Mouse (Mus musculus): Measurements from ENCODE around the gene Zfand3. TPM values are rescaled to one million over a fixed set of nuclear protein-coding genes. Genes with fewer than 3 reads are reported as not detected.

The Zfand3 gene
- polyA plus RNA-seq, 1 experiment from 2014 or later: 46.2 TPM

DNA sequence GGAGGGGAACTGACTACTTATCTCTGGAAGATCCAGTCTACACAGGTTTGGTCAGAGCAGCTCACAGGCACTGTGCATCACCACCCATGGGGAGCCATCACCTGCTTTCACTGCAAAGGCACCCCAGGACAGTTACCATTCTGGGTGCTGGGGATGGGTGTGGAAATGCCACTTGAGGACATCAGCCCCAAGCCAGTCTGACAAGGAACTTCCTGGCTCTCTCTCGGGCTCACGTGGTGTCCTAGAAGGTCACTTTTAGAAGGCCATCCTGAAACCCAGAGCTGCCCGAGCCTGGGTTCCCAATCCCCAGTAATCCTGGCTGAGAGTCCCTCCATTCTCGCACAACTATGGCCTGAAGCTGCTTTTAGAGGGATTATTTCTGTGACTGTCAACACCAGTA lies 211.2 kb downstream of the Zfand3 start:
- Histone ChIP-seq H3K4me2 (no peak overlapping the region), H3K27me3 (no peaks in the 10 kb centered on the region), H3K9me3 (no peaks in the 10 kb centered on the region), H3K4me1 (no peaks in the 10 kb centered on the region), H3K27ac (no peak overlapping the region), H3K36me3 (peaks cover 49% of the 10 kb centered on the region), H3K4me3 (no peak overlapping the region), H3K9ac (no peak overlapping the region)
- ATAC-seq (ENCODE audit: insufficient number of reproducible peaks, insufficient read depth, low FRiP score, low TSS enrichment, low read depth): no peak
- 55% methylated on average over 4 of the region's 4 CpGs for WGBS

DNA sequence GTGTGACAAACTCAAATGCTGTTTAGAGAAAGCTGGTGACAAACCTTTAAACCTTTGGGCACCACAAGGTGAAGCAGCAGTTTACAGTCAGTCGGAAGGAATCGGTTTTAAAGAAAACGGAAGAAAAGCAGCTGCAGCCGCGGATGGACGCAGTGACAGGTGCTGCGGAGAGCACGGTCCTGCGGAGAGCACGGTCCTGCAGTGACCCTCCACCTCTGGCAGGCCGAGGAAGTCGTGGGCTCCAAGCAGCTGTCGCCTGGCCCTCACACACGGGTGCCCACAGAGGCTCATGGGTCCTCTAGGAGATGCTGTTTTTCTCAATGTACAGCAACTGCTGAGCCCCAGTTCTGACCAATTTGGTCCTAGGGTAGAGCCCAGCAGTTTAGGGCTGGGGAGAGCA lies 217.1 kb downstream of the Zfand3 start:
- no peak overlapping the region for H3K27ac ChIP-seq

DNA sequence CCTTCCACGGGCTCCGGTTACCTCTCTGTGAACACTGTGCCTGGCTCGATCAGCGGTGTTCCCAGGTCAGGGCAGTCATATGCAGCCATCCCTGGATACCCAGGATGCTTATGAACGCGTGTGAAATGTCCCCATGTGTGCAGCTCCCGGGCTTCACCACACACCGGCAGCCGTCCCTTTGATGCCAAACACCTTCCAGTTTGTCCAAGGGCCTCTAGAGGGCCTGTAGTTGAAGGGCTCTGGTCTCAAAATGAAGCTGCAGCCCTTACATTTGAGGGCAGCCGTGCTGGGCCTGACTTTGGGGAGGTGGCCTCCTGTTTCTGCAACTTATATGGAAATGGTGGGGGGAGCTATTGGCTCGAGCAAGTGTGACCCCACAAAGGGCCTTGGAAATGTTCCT lies 217.8 kb downstream of the Zfand3 start:
- Histone ChIP-seq H3K4me1 (peaks cover 33% of the 10 kb centered on the region), H3K4me3 (no peak overlapping the region), H3K9me3 (no peaks in the 10 kb centered on the region), H3K36me3 (peaks cover 24% of the 10 kb centered on the region), H3K9ac (no peak overlapping the region), H3K4me2 (no peak overlapping the region), H3K27ac (no peak overlapping the region), H3K27me3 (no peaks in the 10 kb centered on the region)
- no peak for ATAC-seq (ENCODE audit: insufficient number of reproducible peaks, insufficient read depth, low FRiP score, low TSS enrichment, low read depth)
- WGBS: 81% methylated on average over 11 of the region's 11 CpGs

More for the DNA sequence above, 217.1 kb downstream of the Zfand3 start:
- peaks cover 33% of the 10 kb centered on the region for H3K4me1 ChIP-seq
- H3K9ac ChIP-seq: no peak overlapping the region
- no peak overlapping the region for H3K4me2 ChIP-seq
- ATAC-seq (ENCODE audit: insufficient number of reproducible peaks, insufficient read depth, low FRiP score, low TSS enrichment, low read depth): no peak
- no peaks in the 10 kb centered on the region for H3K27me3 ChIP-seq
- H3K36me3 ChIP-seq: peaks cover 24% of the 10 kb centered on the region
- 82% methylated on average over 14 of the region's 14 CpGs for WGBS
- no peaks in the 10 kb centered on the region for H3K9me3 ChIP-seq
- H3K4me3 ChIP-seq: no peak overlapping the region

DNA sequence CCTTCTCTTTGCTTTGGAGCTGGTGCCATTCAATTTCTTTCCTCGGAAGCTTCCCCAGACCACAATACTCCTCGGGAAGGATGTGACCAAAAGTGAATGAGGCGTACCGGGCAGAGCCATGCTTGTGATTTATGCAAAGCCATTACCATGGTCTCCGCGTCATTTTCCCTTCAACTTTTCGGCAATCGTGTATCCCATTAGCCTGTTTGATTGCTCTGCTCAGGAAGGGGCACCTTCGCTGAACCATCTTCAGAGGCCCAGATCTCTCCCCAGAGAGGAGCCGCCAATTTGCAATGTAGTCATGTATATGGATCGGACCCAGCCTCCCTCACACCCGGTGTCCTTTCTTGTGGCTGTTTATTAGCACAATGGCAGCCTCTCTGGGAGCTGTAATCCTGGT lies 218.3 kb downstream of the Zfand3 start:
- WGBS: 80% methylated on average over 12 of the region's 12 CpGs
- ATAC-seq (ENCODE audit: insufficient number of reproducible peaks, insufficient read depth, low FRiP score, low TSS enrichment, low read depth): no peak
- Histone ChIP-seq H3K4me1 (peaks cover 33% of the 10 kb centered on the region), H3K9ac (no peak overlapping the region), H3K36me3 (peaks cover 21% of the 10 kb centered on the region), H3K4me3 (no peak overlapping the region), H3K9me3 (no peaks in the 10 kb centered on the region), H3K4me2 (no peak overlapping the region), H3K27me3 (no peaks in the 10 kb centered on the region), H3K27ac (no peak overlapping the region)

DNA sequence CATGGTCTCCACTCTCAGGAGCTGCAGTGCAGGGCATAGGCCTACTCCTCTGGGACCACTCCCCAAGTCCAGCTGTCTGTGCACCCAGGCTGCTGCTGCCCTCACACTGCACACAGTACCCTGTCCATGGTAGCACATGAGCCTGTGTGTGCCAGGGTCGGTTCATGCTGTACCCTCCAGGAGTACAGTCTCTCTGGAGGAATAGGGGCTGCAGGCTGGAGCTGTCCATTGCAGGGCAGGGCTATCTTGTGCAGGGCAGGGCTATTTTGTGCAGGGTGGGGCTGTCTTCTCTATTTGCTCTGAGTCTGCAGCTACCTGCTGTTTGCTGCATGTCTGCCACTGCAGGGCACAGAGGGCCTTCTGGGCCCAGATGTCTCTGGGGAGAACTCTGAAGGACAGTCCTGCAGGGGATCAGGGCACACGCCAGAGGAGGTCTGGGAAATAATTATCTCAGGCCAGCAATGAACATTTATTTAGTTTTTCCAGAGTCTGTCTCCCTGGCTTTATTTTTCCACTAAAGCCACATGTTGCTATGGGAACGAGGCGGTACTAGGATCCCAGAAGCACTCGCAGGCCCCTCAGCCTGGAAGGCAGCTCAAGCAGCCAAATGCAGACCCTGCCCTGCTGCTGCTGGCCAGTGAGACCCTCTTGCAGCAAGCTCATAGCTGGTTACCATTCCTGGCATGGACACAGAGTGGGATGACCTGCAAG lies 220.7 kb downstream of the Zfand3 start:
- WGBS: 37% methylated on average over 5 of the region's 5 CpGs
- no peaks in the 10 kb centered on the region for H3K9me3 ChIP-seq
- 0 out of 2 replicates have a peak, but pooled peaks cover 5% of the 10 kb centered on the region for H3K36me3 ChIP-seq
- no peak overlapping the region; the same call in 1 of the 2 replicates for H3K9ac ChIP-seq
- peaks cover 41% of the 10 kb centered on the region for H3K4me1 ChIP-seq
- peak overlapping the region; percentile 33; the same call in 1 of the 2 replicates for H3K27ac ChIP-seq
- no peak for ATAC-seq (ENCODE audit: insufficient number of reproducible peaks, insufficient read depth, low FRiP score, low TSS enrichment, low read depth)
- no peak overlapping the region for H3K4me2 ChIP-seq
- H3K4me3 ChIP-seq: no peak overlapping the region
- no peaks in the 10 kb centered on the region for H3K27me3 ChIP-seq

DNA sequence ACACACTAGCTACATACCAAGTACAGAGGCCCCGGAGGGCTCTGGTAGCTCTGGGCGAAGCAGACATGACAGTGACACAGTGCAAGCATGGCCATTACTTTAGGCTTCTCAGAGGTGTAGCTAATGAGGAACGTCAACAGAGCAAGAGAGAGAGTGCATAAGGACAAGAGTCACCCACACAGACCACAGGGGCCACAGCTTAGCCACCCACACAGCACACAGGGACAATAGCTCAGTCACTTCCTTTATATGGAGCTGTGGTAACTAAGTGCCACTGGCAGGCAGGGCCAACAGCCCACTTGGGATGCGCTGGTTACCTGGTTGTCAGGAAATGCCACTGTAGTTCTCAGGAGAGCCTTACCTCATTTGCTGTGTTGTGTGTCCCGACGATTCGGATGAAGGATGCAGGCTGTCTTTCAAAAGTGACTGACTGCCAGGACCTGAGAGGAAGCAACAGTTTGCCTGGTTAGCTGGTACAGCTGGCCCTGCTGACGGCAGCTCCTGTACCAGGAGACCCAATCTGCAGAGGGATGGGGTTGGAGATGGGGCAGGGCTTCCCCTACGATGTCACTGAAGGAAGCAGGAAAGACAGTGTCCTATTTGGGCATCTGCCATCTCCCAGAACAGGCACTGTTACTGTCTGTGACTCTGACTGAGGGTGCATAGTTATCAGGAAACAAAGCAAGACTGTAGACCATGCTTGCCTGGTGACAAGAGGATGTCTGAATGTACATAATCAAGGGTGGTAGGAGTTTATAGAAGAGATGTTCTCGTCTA lies 224.1 kb downstream of the Zfand3 start:
- Histone ChIP-seq H3K36me3 (0 out of 2 replicates have a peak, but pooled peaks cover 5% of the 10 kb centered on the region), H3K4me2 (no peak overlapping the region), H3K27me3 (no peaks in the 10 kb centered on the region), H3K27ac (no peak overlapping the region), H3K4me1 (peaks cover 39% of the 10 kb centered on the region), H3K4me3 (no peak overlapping the region), H3K9ac (no peak overlapping the region), H3K9me3 (no peaks in the 10 kb centered on the region)
- WGBS: 88% methylated on average over 10 of the region's 10 CpGs
- no peak for ATAC-seq (ENCODE audit: insufficient number of reproducible peaks, insufficient read depth, low FRiP score, low TSS enrichment, low read depth)

DNA sequence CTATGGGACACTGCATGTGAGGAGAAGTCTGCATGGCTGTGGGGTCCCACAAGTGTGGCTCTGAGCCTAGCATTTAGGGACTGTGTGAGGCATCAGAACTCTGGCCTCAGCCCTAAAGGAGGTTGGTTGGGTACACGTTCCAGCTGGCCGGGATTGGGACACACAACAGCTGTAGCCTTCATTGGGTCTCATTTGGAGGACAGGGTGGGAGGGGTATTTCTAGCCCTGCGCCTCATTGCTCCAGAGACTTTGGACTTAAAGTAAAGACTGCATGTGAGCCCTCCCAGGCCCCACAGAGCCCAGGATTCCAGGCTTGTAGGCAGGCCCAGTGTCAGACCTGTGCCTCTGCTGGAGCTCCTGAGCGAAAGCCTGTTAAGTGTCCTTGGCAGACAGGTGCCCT lies 225.9 kb downstream of the Zfand3 start:
- 81% methylated on average over 4 of the region's 4 CpGs for WGBS

DNA sequence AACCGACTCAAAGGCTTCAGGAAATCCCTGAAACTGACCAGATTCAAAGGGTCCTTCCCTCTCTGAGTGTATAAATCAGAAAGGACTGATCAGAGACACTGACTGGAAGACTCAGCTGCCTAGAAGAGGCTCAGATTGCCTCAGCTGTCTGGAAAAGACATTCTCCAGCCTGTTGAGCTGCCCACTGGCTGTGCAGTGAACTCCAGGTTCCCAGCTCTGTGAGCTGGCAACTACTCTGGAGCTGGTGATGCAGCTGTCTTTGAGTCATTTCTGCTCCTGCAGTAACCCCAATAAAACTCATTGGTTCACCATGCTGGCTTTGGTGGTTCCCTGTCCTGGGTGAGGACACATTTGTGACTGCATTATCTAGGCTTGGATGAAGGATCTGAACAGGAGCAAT lies 226.9 kb downstream of the Zfand3 start:
- H3K4me1 ChIP-seq: peaks cover 22% of the 10 kb centered on the region

More for the DNA sequence above, 225.9 kb downstream of the Zfand3 start:
- Histone ChIP-seq H3K4me1 (peaks cover 24% of the 10 kb centered on the region), H3K4me2 (no peak overlapping the region), H3K36me3 (0 out of 2 replicates have a peak, but pooled peaks cover 5% of the 10 kb centered on the region), H3K4me3 (no peak overlapping the region), H3K27me3 (no peaks in the 10 kb centered on the region), H3K9ac (no peak overlapping the region), H3K27ac (no peak overlapping the region), H3K9me3 (no peaks in the 10 kb centered on the region)
- ATAC-seq (ENCODE audit: insufficient number of reproducible peaks, insufficient read depth, low FRiP score, low TSS enrichment, low read depth): no peak

DNA sequence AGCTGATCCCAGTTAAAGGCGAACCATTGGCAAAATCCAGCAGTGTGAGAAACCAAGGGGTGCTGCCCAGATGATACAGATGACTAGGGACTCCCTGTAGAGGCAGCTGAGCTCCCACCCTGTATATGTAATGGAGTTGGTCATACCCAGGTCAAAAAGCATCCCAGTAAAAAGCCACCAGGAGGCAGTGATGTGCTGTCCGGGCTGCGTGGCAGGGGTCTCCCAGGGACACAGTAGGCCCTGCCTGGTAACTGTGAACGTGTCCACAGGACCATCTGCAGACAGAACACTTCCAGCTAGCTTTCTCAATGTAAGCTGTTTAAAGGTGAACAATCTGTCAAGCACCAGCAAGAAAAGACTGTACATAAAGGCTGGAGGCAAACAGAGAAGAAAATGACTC lies 228.2 kb downstream of the Zfand3 start:
- H3K27ac ChIP-seq: no peak overlapping the region
- H3K4me2 ChIP-seq: no peak overlapping the region
- no peaks in the 10 kb centered on the region for H3K9me3 ChIP-seq
- no peaks in the 10 kb centered on the region for H3K27me3 ChIP-seq
- peaks cover 31% of the 10 kb centered on the region for H3K4me1 ChIP-seq
- 52% methylated on average over 4 of the region's 4 CpGs for WGBS
- H3K9ac ChIP-seq: no peak overlapping the region
- ATAC-seq (ENCODE audit: insufficient number of reproducible peaks, insufficient read depth, low FRiP score, low TSS enrichment, low read depth): no peak
- 0 out of 2 replicates have a peak, but pooled peaks cover 5% of the 10 kb centered on the region for H3K36me3 ChIP-seq
- H3K4me3 ChIP-seq: no peak overlapping the region

More for the DNA sequence above, 226.9 kb downstream of the Zfand3 start:
- H3K4me3 ChIP-seq: no peak overlapping the region
- 91% methylated on average over 1 of the region's 1 CpGs for WGBS
- no peaks in the 10 kb centered on the region for H3K9me3 ChIP-seq
- no peak for ATAC-seq (ENCODE audit: insufficient number of reproducible peaks, insufficient read depth, low FRiP score, low TSS enrichment, low read depth)
- H3K9ac ChIP-seq: no peak overlapping the region
- H3K36me3 ChIP-seq: 0 out of 2 replicates have a peak, but pooled peaks cover 5% of the 10 kb centered on the region
- H3K27ac ChIP-seq: no peak overlapping the region
- no peaks in the 10 kb centered on the region for H3K27me3 ChIP-seq
- no peak overlapping the region for H3K4me2 ChIP-seq

DNA sequence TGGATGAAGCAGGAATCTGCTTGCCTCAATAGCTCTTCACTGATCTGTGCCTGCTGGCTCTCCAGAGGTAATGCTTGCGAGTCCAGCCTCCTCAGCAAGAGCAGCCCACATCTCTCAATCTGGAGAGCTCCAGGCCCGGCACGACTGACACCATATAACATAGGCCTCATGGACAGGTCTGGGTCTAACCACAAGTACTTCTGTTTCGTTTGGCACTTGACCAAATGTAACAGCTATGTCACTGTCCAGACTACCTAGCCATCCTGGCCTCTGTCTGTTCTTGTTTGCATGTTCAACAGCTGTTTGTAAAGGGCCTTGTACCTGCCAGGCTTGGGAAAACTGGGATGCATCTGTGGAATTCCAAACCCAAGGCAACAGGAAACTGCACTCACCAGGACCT lies 230.8 kb downstream of the Zfand3 start:
- Histone ChIP-seq H3K9me3 (no peaks in the 10 kb centered on the region), H3K27ac (no peak overlapping the region), H3K27me3 (no peaks in the 10 kb centered on the region), H3K4me1 (peaks cover 33% of the 10 kb centered on the region), H3K4me3 (no peak overlapping the region), H3K4me2 (no peak overlapping the region), H3K36me3 (no peaks in the 10 kb centered on the region), H3K9ac (no peak overlapping the region)
- no peak for ATAC-seq (ENCODE audit: insufficient number of reproducible peaks, insufficient read depth, low FRiP score, low TSS enrichment, low read depth)
- 67% methylated on average over 4 of the region's 4 CpGs for WGBS

DNA sequence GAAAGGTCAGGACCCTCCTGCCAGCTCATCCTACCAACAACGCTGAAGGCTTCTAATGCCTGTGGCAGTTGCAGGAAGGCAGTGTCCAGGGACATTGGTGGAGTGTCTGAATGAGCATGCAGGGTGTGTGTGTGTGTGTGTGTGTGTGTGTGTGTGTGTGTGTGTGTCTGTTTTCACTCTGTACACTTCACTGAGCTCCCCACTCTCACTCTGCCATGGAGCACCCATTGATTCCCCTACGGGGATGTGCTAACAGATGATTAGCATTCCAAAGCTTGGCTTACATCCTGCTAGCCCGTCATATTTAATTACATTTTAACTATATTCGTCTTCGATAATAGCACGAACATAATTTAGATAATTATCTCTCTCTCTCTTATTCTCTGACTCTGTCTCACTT lies 232.1 kb downstream of the Zfand3 start:
- H3K9ac ChIP-seq: no peak overlapping the region
- H3K4me2 ChIP-seq: no peak overlapping the region
- no peak overlapping the region for H3K4me3 ChIP-seq
- no peak overlapping the region for H3K27ac ChIP-seq
- 33% methylated on average over 6 of the region's 6 CpGs for WGBS
- no peaks in the 10 kb centered on the region for H3K27me3 ChIP-seq
- ATAC-seq (ENCODE audit: insufficient number of reproducible peaks, insufficient read depth, low FRiP score, low TSS enrichment, low read depth): 0 out of 2 replicates have a peak, but pooled peaks have one; percentile 15
- H3K9me3 ChIP-seq: no peaks in the 10 kb centered on the region
- peaks cover 36% of the 10 kb centered on the region for H3K4me1 ChIP-seq
- no peaks in the 10 kb centered on the region for H3K36me3 ChIP-seq

DNA sequence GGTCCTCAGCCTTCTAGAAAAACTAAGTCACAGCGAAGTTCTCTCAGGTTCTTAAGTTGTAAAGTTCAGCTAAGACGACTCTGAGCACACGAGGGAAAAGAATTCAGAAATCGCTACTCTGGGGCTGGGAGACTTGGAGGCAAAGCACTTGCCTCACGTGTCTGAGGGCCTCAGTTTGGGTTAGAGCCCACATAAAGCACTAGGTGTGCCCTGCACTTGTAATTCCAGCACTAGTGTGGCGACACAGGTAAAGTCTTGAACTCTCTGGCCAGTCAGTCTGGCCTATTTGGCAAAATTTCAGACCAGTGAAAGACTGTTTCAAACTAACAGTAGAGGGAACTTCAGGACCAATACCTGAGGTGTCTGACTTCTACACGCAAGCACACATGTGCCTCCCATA lies 233.1 kb downstream of the Zfand3 start:
- Histone ChIP-seq H3K4me3 (no peak overlapping the region), H3K27ac (no peak overlapping the region), H3K4me1 (peaks cover 45% of the 10 kb centered on the region), H3K4me2 (no peak overlapping the region), H3K9me3 (no peaks in the 10 kb centered on the region), H3K27me3 (no peaks in the 10 kb centered on the region), H3K36me3 (no peaks in the 10 kb centered on the region), H3K9ac (no peak overlapping the region)
- no peak for ATAC-seq (ENCODE audit: insufficient number of reproducible peaks, insufficient read depth, low FRiP score, low TSS enrichment, low read depth)
- WGBS: 89% methylated on average over 7 of the region's 7 CpGs
